Mouse (Mus musculus): ENCODE measurements around the gene Tomm7. TPM values are rescaled to one million over a fixed set of nuclear protein-coding genes. Genes with fewer than 3 reads are reported as not detected.

Gene Tomm7
- polyA plus RNA-seq, 1 experiment, result not detected

DNA sequence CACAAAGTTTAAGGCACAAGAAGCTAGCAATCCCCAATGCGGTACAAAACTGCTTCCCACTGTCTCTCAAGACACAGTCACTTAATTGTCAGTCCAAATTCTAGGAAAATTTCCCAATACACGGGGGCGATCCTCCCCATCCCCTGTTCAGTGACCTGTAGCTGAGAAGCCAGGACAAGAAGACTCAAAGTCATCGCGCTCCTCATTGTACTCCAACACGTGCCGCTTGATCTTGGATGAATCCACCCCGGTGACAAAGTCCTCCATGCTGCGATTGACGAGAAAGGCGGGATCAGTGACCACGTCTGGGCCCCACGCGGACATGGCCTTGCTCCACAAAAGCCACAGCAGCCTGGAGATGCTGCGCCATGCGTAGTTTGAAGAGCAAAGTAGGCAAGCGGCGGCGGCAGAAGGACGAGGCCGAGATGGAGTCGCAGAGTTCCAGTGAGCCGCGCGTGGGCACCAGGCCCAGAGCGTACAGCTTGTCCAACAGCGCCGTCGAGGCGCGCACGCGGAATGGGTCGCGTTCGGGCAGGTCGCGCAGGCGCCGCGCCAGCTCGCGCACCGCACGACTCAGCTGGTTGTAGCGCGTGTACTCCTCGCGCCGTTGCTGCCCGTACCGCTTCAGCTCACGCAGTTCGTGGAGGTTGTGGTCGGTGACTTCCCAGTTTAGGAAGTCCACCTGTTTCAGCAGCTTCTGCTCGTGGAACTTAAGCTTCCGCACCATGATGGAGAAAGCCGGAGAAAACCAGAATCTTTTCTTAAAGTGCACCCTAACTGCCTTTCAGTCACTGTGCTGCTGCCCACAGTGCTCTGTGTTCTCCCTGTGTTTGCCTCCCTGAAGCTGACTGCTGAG, 12.8 kb downstream of the Tomm7 start:
- WGBS, result 46% methylated on average over 58 of the region's 58 CpGs
- TF ChIP-seq POLR2A (IDR thresholded peaks at IDR 0.05; ENCODE audit: insufficient read depth, low read depth, low read length) (no peak), CTCF (IDR thresholded peaks at IDR 0.05; ENCODE audit: insufficient read depth, low read depth, low read length) (no peak)
- Histone ChIP-seq H3K27ac (ENCODE audit: insufficient read depth, low read depth, low read length) (no peak overlapping the region), H3K4me1 (ENCODE audit: control insufficient read depth, insufficient read depth, low read length) (peaks cover 4% of the 10 kb centered on the region; the same call in 1 of the 2 replicates), H3K4me3 (ENCODE audit: insufficient read depth, low read depth, low read length) (no peak overlapping the region)

DNA sequence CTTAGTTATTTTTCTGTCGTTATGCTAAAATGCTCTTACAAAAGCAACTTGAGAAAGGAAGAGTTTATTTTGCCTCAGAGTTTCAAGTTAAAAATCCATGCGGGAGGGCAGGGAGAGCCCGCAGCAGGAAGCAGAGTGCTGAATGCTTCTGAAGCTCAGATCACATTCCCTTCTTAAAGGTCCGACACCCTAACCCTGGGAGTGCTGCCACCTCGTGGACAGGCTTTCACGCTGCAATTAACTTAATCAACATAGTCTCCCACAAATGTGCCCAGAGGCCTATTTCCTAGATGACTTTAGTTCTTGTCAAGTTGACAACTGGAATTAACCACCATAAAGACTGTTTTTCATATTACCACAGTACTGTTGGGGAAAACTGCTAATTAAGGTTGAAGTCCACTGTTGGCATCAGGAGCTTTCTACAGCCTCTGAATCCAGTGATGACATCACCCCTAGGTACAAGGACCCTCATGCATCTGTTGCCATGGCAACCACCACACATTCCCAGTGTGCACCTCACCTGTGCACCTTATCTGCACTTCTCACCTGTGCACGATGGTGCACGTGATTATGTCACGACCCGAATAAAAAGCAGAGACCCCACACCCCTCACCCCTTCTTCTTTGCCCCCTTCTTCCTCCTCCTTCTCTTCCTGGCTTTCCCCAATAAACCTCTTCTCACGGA, 17.5 kb downstream of the Tomm7 start:
- 34% methylated on average over 11 of the region's 11 CpGs for WGBS
- Histone ChIP-seq H3K4me3 (ENCODE audit: insufficient read depth, low read depth, low read length) (no peak overlapping the region), H3K27ac (ENCODE audit: insufficient read depth, low read depth, low read length) (no peak overlapping the region), H3K4me1 (ENCODE audit: control insufficient read depth, insufficient read depth, low read length) (peaks cover 4% of the 10 kb centered on the region; the same call in 1 of the 2 replicates)
- TF ChIP-seq CTCF (IDR thresholded peaks at IDR 0.05; ENCODE audit: insufficient read depth, low read depth, low read length) (no peak), POLR2A (IDR thresholded peaks at IDR 0.05; ENCODE audit: insufficient read depth, low read depth, low read length) (no peak)

DNA sequence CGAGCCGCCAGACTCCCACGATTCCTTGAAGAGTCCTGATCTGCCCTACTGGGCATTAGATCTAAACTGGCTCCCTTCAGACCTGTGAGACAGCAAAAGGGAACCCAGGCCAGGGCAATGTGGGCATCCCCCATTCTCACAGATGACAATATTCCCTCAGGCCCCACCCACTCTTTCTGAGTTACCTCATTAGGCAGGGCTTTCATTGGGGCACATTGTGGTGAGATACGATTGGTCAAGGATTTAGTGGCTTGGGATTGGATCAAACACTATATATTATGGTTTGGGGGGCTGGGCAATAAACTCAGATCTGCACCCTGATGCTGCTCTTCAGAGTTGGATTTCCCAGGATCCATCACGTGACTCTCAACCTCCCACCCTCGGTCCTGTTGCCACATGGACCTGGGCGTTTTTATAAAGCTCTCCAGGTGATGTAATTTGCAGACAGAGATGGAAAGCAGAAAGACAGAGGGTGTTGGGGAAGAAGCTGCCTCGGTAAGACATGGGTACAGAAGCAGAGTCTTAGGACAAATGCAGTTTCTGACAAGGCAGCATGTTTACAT, 19.7 kb downstream of the Tomm7 start:
- WGBS, result 80% methylated on average over 8 of the region's 8 CpGs
- Histone ChIP-seq H3K4me1 (ENCODE audit: control insufficient read depth, insufficient read depth, low read length) (no peaks in the 10 kb centered on the region), H3K4me3 (ENCODE audit: insufficient read depth, low read depth, low read length) (no peak overlapping the region), H3K27ac (ENCODE audit: insufficient read depth, low read depth, low read length) (no peak overlapping the region)
- TF ChIP-seq CTCF (IDR thresholded peaks at IDR 0.05; ENCODE audit: insufficient read depth, low read depth, low read length) (no peak), POLR2A (IDR thresholded peaks at IDR 0.05; ENCODE audit: insufficient read depth, low read depth, low read length) (no peak)

DNA sequence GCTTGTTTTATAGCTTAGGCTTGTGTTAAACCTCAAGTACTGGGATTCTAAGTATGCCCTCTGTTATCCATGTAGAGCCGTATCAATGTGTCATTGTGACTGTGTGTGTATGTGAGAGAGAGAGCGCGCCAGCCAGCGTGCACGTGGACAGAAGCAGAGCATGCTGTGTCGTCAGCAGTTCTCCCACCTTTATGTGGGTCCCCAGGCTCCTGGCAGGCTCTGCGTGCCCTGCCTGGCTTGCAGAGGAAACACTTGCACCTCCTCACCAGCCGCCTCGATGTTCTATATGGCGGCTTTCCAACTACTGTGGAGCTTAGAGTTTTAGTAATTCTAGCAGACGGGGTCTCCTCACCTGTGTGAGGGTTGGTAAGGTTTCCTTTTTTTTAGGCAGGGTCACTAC, 21.7 kb downstream of the Tomm7 start:
- 63% methylated on average over 11 of the region's 11 CpGs for WGBS
- H3K27ac ChIP-seq (ENCODE audit: insufficient read depth, low read depth, low read length), result no peak overlapping the region

DNA sequence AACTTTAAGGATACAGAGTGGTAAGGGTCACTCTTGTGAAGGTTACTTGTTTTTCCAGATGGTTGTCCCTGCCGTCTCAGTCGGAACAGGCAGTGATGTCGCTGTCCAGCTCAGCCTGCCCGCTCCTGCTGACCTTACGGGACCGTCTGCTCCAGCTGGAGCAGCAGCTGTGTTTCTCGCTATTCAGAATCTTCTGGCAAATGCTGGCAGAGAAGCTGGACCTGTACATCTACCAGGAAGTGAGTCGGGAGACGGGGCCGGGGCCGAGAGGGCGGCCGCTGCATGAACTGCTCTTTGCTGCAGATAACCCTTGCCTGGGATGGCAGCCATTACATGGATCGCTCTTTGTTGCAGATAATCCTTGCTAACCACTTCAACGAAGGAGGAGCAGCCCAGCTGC, 27.3 kb downstream of the Tomm7 start:
- Histone ChIP-seq H3K4me3 (ENCODE audit: insufficient read depth, low read depth, low read length) (no peak overlapping the region), H3K27ac (ENCODE audit: insufficient read depth, low read depth, low read length) (no peak overlapping the region), H3K4me1 (ENCODE audit: control insufficient read depth, insufficient read depth, low read length) (no peaks in the 10 kb centered on the region)
- WGBS, result 93% methylated on average over 15 of the region's 15 CpGs
- TF ChIP-seq CTCF (IDR thresholded peaks at IDR 0.05; ENCODE audit: insufficient read depth, low read depth, low read length) (no peak), POLR2A (IDR thresholded peaks at IDR 0.05; ENCODE audit: insufficient read depth, low read depth, low read length) (no peak)

More for the DNA sequence above, 21.7 kb downstream of the Tomm7 start:
- Histone ChIP-seq H3K4me3 (ENCODE audit: insufficient read depth, low read depth, low read length) (no peak overlapping the region), H3K4me1 (ENCODE audit: control insufficient read depth, insufficient read depth, low read length) (no peaks in the 10 kb centered on the region)
- TF ChIP-seq POLR2A (IDR thresholded peaks at IDR 0.05; ENCODE audit: insufficient read depth, low read depth, low read length) (no peak), CTCF (IDR thresholded peaks at IDR 0.05; ENCODE audit: insufficient read depth, low read depth, low read length) (no peak)

DNA sequence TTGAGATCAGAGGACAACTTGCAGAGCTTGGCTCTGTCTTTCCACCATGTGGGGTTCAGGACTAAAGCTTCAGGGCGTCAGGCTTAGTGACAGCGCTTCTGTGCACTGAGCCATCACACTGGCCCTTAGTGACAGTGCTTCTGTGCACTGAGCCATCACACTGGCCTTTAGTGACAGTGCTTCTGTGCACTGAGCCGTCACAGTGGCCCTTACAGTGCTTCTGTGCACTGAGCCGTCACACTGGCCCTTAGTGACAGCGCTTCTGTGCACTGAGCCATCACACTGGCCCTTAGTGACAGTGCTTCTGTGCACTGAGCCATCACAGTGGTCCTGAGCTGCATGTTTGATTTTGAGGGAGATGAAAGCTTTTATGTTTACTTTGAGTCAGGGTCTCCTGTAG, 29.1 kb downstream of the Tomm7 start:
- 67% methylated on average over 5 of the region's 5 CpGs for WGBS
- H3K4me1 ChIP-seq (ENCODE audit: control insufficient read depth, insufficient read depth, low read length), result no peaks in the 10 kb centered on the region
- TF ChIP-seq POLR2A (IDR thresholded peaks at IDR 0.05; ENCODE audit: insufficient read depth, low read depth, low read length), result no peak
- no peak for TF ChIP-seq CTCF (IDR thresholded peaks at IDR 0.05; ENCODE audit: insufficient read depth, low read depth, low read length)
- no peak overlapping the region for H3K27ac ChIP-seq (ENCODE audit: insufficient read depth, low read depth, low read length)
- H3K4me3 ChIP-seq (ENCODE audit: insufficient read depth, low read depth, low read length), result no peak overlapping the region

DNA sequence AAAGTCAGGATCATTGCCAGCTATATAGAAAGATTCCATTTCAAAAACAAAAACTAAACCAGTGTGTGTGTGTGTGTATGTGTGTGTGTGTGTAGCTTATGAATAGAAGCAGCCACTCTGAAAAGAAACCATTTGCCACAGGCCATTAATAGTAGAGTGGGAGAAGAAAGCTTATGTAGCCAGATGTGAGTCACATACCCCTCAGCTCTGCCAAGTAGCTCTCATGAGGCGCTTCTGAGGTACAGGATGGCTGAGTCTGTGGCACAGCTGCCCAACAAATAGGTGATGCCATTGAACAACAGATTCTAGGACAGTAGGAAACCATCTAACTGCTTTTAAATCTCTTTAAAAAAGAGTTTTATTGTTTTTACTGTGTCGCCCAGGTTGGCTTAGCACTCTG, 51.2 kb downstream of the Tomm7 start:
- Histone ChIP-seq H3K4me1 (ENCODE audit: control insufficient read depth, insufficient read depth, low read length) (no peaks in the 10 kb centered on the region), H3K4me3 (ENCODE audit: insufficient read depth, low read depth, low read length) (no peak overlapping the region), H3K27ac (ENCODE audit: insufficient read depth, low read depth, low read length) (no peak overlapping the region)
- TF ChIP-seq POLR2A (IDR thresholded peaks at IDR 0.05; ENCODE audit: insufficient read depth, low read depth, low read length) (no peak), CTCF (IDR thresholded peaks at IDR 0.05; ENCODE audit: insufficient read depth, low read depth, low read length) (no peak)
- 53% methylated on average over 2 of the region's 2 CpGs for WGBS

DNA sequence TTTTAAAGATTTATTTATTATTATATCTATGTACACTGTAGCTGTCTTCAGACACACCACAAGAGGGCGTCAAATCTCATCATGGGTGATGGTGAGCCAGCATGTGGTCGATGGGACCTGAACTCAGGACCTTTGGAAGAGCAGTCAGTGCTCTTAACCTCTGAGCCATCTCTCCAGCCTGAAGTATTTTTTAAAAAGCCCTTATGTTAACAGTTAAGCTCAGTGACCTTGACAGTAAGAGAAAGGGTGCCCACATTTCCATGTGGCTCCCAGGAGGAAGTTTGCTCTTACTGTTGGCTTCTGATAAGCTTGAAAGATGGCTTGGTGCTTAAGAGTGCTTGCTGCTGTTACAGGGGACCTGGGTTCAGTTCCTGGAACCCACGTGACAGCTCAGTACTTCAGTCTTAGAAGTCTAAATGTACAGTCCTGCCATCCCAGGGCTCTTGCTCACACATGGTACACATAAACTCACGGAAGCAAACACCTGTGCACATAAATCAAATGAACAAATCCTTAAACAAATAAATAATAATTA, 54.8 kb downstream of the Tomm7 start:
- H3K27ac ChIP-seq (ENCODE audit: insufficient read depth, low read depth, low read length), result no peak overlapping the region
- 0 out of 2 replicates have a peak, but pooled peaks cover 3% of the 10 kb centered on the region for H3K4me1 ChIP-seq (ENCODE audit: control insufficient read depth, insufficient read depth, low read length)
- H3K4me3 ChIP-seq (ENCODE audit: insufficient read depth, low read depth, low read length), result no peak overlapping the region
- TF ChIP-seq POLR2A (IDR thresholded peaks at IDR 0.05; ENCODE audit: insufficient read depth, low read depth, low read length) (no peak), CTCF (IDR thresholded peaks at IDR 0.05; ENCODE audit: insufficient read depth, low read depth, low read length) (no peak)
- WGBS, result 86% methylated on average over 4 of the region's 4 CpGs

Other genes starting within 250 kb of the Tomm7 start
- gene Srpk2, start 159.5 kb downstream of the Tomm7 start, polyA plus RNA-seq (2012; ENCODE audit: insufficient read depth, insufficient read length, low replicate concordance, missing spikeins), result 166 TPM in 1 of 2 replicates, not detected in the other
- gene Pus7, start 60.5 kb downstream of the Tomm7 start, polyA plus RNA-seq (2012; ENCODE audit: insufficient read depth, insufficient read length, low replicate concordance, missing spikeins), result not detected in 2 replicates
- not detected in 2 replicates for gene Rint1, start 56.5 kb downstream of the Tomm7 start, polyA plus RNA-seq (2012; ENCODE audit: insufficient read depth, insufficient read length, low replicate concordance, missing spikeins)
- gene Fam126a, start 186.5 kb upstream of the Tomm7 start, polyA plus RNA-seq (2012; ENCODE audit: insufficient read depth, insufficient read length, low replicate concordance, missing spikeins), result not detected in 2 replicates

Data from olfactory bulb, adult 2 months (tissue).